Mouse (Mus musculus) liver, embryonic 15.5 days (tissue): Measurements from ENCODE around the gene Uhrf1bp1. TPM values are rescaled to one million over a fixed set of nuclear protein-coding genes. Genes with fewer than 3 reads are reported as not detected.

Experiments
- ATAC-seq: fragments of 200-750 bp; cut with Nextera tagmentation; 2 replicates; pipeline ENCODE4 v1.8.0; 2017; ENCODE audit warnings: moderate number of reproducible peaks, mild to moderate bottlenecking, moderate library complexity; ENCODE audit not compliant: insufficient read depth
- H3K27ac ChIP-seq: fragments of 300-500 bp; sonication (generic); replicated peaks from 2 replicates; pipeline ENCODE4 v1.5.1; 2015; ENCODE audit warnings: mild to moderate bottlenecking, inconsistent platforms
- H3K27me3 ChIP-seq: fragments of 300-500 bp; sonication (generic); 2 replicates; pipeline ENCODE4 v1.6.1; 2015; ENCODE audit warnings: mild to moderate bottlenecking, inconsistent platforms
- H3K36me3 ChIP-seq: fragments of 300-500 bp; sonication (generic); replicated peaks from 2 replicates; pipeline ENCODE4 v1.6.1; 2015; ENCODE audit warnings: moderate library complexity, mild to moderate bottlenecking, inconsistent platforms
- H3K4me1 ChIP-seq: fragments of 300-500 bp; sonication (generic); replicated peaks from 2 replicates; pipeline ENCODE4 v1.6.1; 2015; ENCODE audit warnings: inconsistent platforms
- H3K4me2 ChIP-seq: fragments of 300-500 bp; sonication (generic); 2 replicates; pipeline ENCODE4 v1.6.1; 2015; ENCODE audit warnings: moderate library complexity, mild to moderate bottlenecking, inconsistent platforms
- H3K4me3 ChIP-seq: fragments of 300-500 bp; sonication (generic); replicated peaks from 2 replicates; pipeline ENCODE4 v1.5.1; 2015; ENCODE audit warnings: mild to moderate bottlenecking, inconsistent platforms
- H3K9ac ChIP-seq: fragments of 300-500 bp; sonication (generic); 2 replicates; pipeline ENCODE4 v1.6.1; 2015; ENCODE audit warnings: moderate library complexity, mild to moderate bottlenecking, inconsistent platforms
- H3K9me3 ChIP-seq: fragments of 300-500 bp; sonication (generic); replicated peaks from 2 replicates; pipeline ENCODE4 v1.6.1; 2016; ENCODE audit warnings: inconsistent platforms
- WGBS: fragments of 180-500 bp; shearing (Covaris S2); methylation state at CpG from one replicate; pipeline ENCODE4 v1.1.7; 2015; ENCODE audit warnings: mixed read lengths; ENCODE audit not compliant: insufficient replicate concordance; 5-methylcytosine and 5-hydroxymethylcytosine counted together
- polyA plus RNA-seq: library from polyadenylated mRNA; unstranded; fragments of >200 nt; fragmentation: Nextera tagmentation; extraction: Ambion mirVana; gene quantifications from 2 replicates; pipeline ENCODE4 v1.2.1, GENCODE M21; 2015

Uhrf1bp1 gene
- 2.2 and 2.5 TPM in 2 replicates for polyA plus RNA-seq

- under 1% methylated on average over 54 of the region's 54 CpGs for WGBS
- no peaks in the 10 kb centered on the region for H3K27me3 ChIP-seq
These were observed at the start of gene Uhrf1bp1 for GRCm38 (mm10) chr17:27856265-27856797. Gene Uhrf1bp1 (plus strand): TSS chr17:27856441.

GRCm38 (mm10) chr17:27807542-27808078, 48.6 kb upstream of the Uhrf1bp1 start:
- 52% methylated on average over 2 of the region's 2 CpGs for WGBS

More at GRCm38 (mm10) chr17:27856265-27856797, at the start of gene Uhrf1bp1:
- Histone ChIP-seq H3K9ac (peak within 1 kb of the TSS; percentile 86), H3K36me3 (peaks cover 28% of the 10 kb centered on the region), H3K27ac (peak within 1 kb of the TSS; percentile 88), H3K4me1 (peaks cover 51% of the 10 kb centered on the region), H3K4me2 (peak within 1 kb of the TSS; percentile 99), H3K4me3 (peak within 1 kb of the TSS; percentile 90), H3K9me3 (no peaks in the 10 kb centered on the region)
- ATAC-seq: peak; percentile 77

GRCm38 (mm10) chr17:27810569-27811331, 45.5 kb upstream of the Uhrf1bp1 start:
- no peak; the same call in 1 of the 2 replicates for ATAC-seq

More at GRCm38 (mm10) chr17:27807542-27808078, 48.6 kb upstream of the Uhrf1bp1 start:
- no peak for ATAC-seq
- H3K4me2 ChIP-seq: no peak overlapping the region
- no peaks in the 10 kb centered on the region for H3K27me3 ChIP-seq
- H3K4me1 ChIP-seq: peaks cover 69% of the 10 kb centered on the region
- H3K27ac ChIP-seq: no peak overlapping the region
- H3K4me3 ChIP-seq: no peak overlapping the region
- H3K9me3 ChIP-seq: no peaks in the 10 kb centered on the region
- H3K36me3 ChIP-seq: no peaks in the 10 kb centered on the region; the same call in 1 of the 2 replicates
- no peak overlapping the region for H3K9ac ChIP-seq

GRCm38 (mm10) chr17:27811980-27812379, 44.3 kb upstream of the Uhrf1bp1 start:
- no peaks in the 10 kb centered on the region for H3K9me3 ChIP-seq
- H3K4me2 ChIP-seq: no peak overlapping the region
- no peak overlapping the region for H3K4me3 ChIP-seq
- no peak for ATAC-seq
- 70% methylated on average over 3 of the region's 3 CpGs for WGBS
- no peaks in the 10 kb centered on the region for H3K27me3 ChIP-seq
- H3K36me3 ChIP-seq: no peaks in the 10 kb centered on the region; the same call in 1 of the 2 replicates
- peaks cover 50% of the 10 kb centered on the region for H3K4me1 ChIP-seq
- H3K9ac ChIP-seq: no peak overlapping the region
- H3K27ac ChIP-seq: no peak overlapping the region

More at GRCm38 (mm10) chr17:27810569-27811331, 45.5 kb upstream of the Uhrf1bp1 start:
- Histone ChIP-seq H3K27ac (no peak overlapping the region), H3K4me3 (no peak overlapping the region), H3K4me2 (no peak overlapping the region), H3K27me3 (no peaks in the 10 kb centered on the region), H3K36me3 (no peaks in the 10 kb centered on the region; the same call in 1 of the 2 replicates), H3K9me3 (no peaks in the 10 kb centered on the region), H3K4me1 (peaks cover 56% of the 10 kb centered on the region), H3K9ac (no peak overlapping the region)
- 75% methylated on average over 16 of the region's 16 CpGs for WGBS

- Histone ChIP-seq H3K9ac (no peak overlapping the region), H3K4me1 (peaks cover 63% of the 10 kb centered on the region), H3K27me3 (no peaks in the 10 kb centered on the region), H3K36me3 (no peaks in the 10 kb centered on the region), H3K27ac (no peak overlapping the region), H3K4me2 (no peak overlapping the region), H3K9me3 (no peaks in the 10 kb centered on the region), H3K4me3 (no peak overlapping the region)
- no peak for ATAC-seq
These were observed 41.6 kb upstream of the Uhrf1bp1 start for GRCm38 (mm10) chr17:27814606-27815005.

- H3K36me3 ChIP-seq: no peaks in the 10 kb centered on the region
- peak overlapping the region; percentile 94 for H3K4me3 ChIP-seq
- H3K9me3 ChIP-seq: no peaks in the 10 kb centered on the region
- peak overlapping the region; percentile 91 for H3K4me2 ChIP-seq
- 14% methylated on average over 7 of the region's 7 CpGs for WGBS
- no peaks in the 10 kb centered on the region for H3K27me3 ChIP-seq
- peak overlapping the region; percentile 99 for H3K9ac ChIP-seq
- peak overlapping the region; percentile 93 for H3K27ac ChIP-seq
- peaks cover 62% of the 10 kb centered on the region for H3K4me1 ChIP-seq
- no peak for ATAC-seq
These were observed 37.2 kb upstream of the Uhrf1bp1 start for GRCm38 (mm10) chr17:27819011-27819410.

- peaks cover 60% of the 10 kb centered on the region for H3K4me1 ChIP-seq
These were observed 36.7 kb upstream of the Uhrf1bp1 start for GRCm38 (mm10) chr17:27819521-27819970.

GRCm38 (mm10) chr17:27819971-27820567, 36.2 kb upstream of the Uhrf1bp1 start:
- peak overlapping the region; percentile 94 for H3K4me3 ChIP-seq
- H3K4me2 ChIP-seq: peak overlapping the region; percentile 91
- peak overlapping the region; percentile 99 for H3K9ac ChIP-seq
- H3K36me3 ChIP-seq: no peaks in the 10 kb centered on the region
- WGBS: under 1% methylated on average over 61 of the region's 62 CpGs
- ATAC-seq: peak; percentile 35
- H3K9me3 ChIP-seq: no peaks in the 10 kb centered on the region
- no peaks in the 10 kb centered on the region for H3K27me3 ChIP-seq
- H3K27ac ChIP-seq: peak overlapping the region; percentile 93
- H3K4me1 ChIP-seq: peaks cover 63% of the 10 kb centered on the region

More at GRCm38 (mm10) chr17:27819521-27819970, 36.7 kb upstream of the Uhrf1bp1 start:
- no peaks in the 10 kb centered on the region for H3K36me3 ChIP-seq
- H3K4me2 ChIP-seq: peak overlapping the region; percentile 91
- H3K9ac ChIP-seq: peak overlapping the region; percentile 99
- H3K27me3 ChIP-seq: no peaks in the 10 kb centered on the region
- peak overlapping the region; percentile 94 for H3K4me3 ChIP-seq
- under 1% methylated on average over 20 of the region's 20 CpGs for WGBS
- H3K27ac ChIP-seq: peak overlapping the region; percentile 93
- H3K9me3 ChIP-seq: no peaks in the 10 kb centered on the region
- ATAC-seq: no peak

- ATAC-seq: peak; percentile 90
- Histone ChIP-seq H3K9me3 (no peaks in the 10 kb centered on the region), H3K4me3 (peak within 1 kb of the TSS; percentile 94), H3K27me3 (no peaks in the 10 kb centered on the region), H3K4me1 (peaks cover 68% of the 10 kb centered on the region), H3K4me2 (peak within 1 kb of the TSS; percentile 91), H3K36me3 (no peaks in the 10 kb centered on the region), H3K27ac (peak within 1 kb of the TSS; percentile 93), H3K9ac (peak within 1 kb of the TSS; percentile 99)
- under 1% methylated on average over 55 of the region's 56 CpGs for WGBS
These were observed 35.5 kb upstream of the Uhrf1bp1 start, which contains the start of gene D17Wsu92e for GRCm38 (mm10) chr17:27820568-27821406. Gene D17Wsu92e (minus strand): TSS chr17:27820648.
